Mouse (Mus musculus): ENCODE measurements around the gene Hyal2. TPM values are rescaled to one million over a fixed set of nuclear protein-coding genes. Genes with fewer than 3 reads are reported as not detected.

The Hyal2 gene
- polyA plus RNA-seq, 1 experiment = 103 TPM

GRCm38 (mm10) chr9:107541005-107541404 is 26.7 kb upstream of the Hyal2 start:
- DNase-seq = no peak
- Histone ChIP-seq H3K36me3 (ENCODE audit: control insufficient read depth, insufficient read depth, low read length) (0 out of 2 replicates have a peak, but pooled peaks cover 2% of the 10 kb centered on the region), H3K4me1 (ENCODE audit: control insufficient read depth, insufficient read depth, low read length) (peaks cover 12% of the 10 kb centered on the region; the same call in 1 of the 2 replicates), H3K27ac (ENCODE audit: insufficient read depth, low read depth, low read length) (no peak overlapping the region), H3K4me3 (ENCODE audit: insufficient read depth, low read depth, low read length) (peak overlapping the region; percentile 71; the same call in 1 of the 2 replicates), H3K27me3 (replicated peaks; ENCODE audit: control insufficient read depth, insufficient read depth, low read length) (no peaks in the 10 kb centered on the region)
- TF ChIP-seq POLR2A (IDR thresholded peaks at IDR 0.05; ENCODE audit: low read depth, low read length) = no peak
- TF ChIP-seq CTCF (conservative IDR thresholded peaks at IDR 0.05; ENCODE audit: insufficient read depth, insufficient read length, low read depth, low read length) = no peak
- WGBS = 20% methylated on average over 10 of the region's 10 CpGs

- H3K27ac ChIP-seq (ENCODE audit: insufficient read depth, low read depth, low read length) = peak within 1 kb of the TSS; percentile 85
- H3K36me3 ChIP-seq (ENCODE audit: control insufficient read depth, insufficient read depth, low read length) = 0 out of 2 replicates have a peak, but pooled peaks cover 2% of the 10 kb centered on the region
- no peak for TF ChIP-seq CTCF (conservative IDR thresholded peaks at IDR 0.05; ENCODE audit: insufficient read depth, insufficient read length, low read depth, low read length)
- TF ChIP-seq POLR2A (IDR thresholded peaks at IDR 0.05; ENCODE audit: low read depth, low read length) = no peak
- WGBS = under 1% methylated on average over 46 of the region's 46 CpGs
- peaks cover 5% of the 10 kb centered on the region; the same call in 1 of the 2 replicates for H3K4me1 ChIP-seq (ENCODE audit: control insufficient read depth, insufficient read depth, low read length)
- peak within 1 kb of the TSS; percentile 71 for H3K4me3 ChIP-seq (ENCODE audit: insufficient read depth, low read depth, low read length)
- peak; percentile 97 for DNase-seq
- H3K27me3 ChIP-seq (replicated peaks; ENCODE audit: control insufficient read depth, insufficient read depth, low read length) = no peaks in the 10 kb centered on the region
Measured at GRCm38 (mm10) chr9:107541474-107542351, 26.0 kb upstream of the Hyal2 start, which contains the start of the genes Cyb561d2 and Nprl2. Gene Cyb561d2, minus strand, starts transcription at chr9:107542193. Gene Nprl2, plus strand, starts transcription at chr9:107542226.

GRCm38 (mm10) chr9:107542352-107542686 is 25.4 kb upstream of the Hyal2 start:
- DNase-seq = no peak
- Histone ChIP-seq H3K4me3 (ENCODE audit: insufficient read depth, low read depth, low read length) (peak overlapping the region; percentile 71), H3K36me3 (ENCODE audit: control insufficient read depth, insufficient read depth, low read length) (0 out of 2 replicates have a peak, but pooled peaks cover 2% of the 10 kb centered on the region), H3K27ac (ENCODE audit: insufficient read depth, low read depth, low read length) (peak overlapping the region; percentile 61), H3K27me3 (replicated peaks; ENCODE audit: control insufficient read depth, insufficient read depth, low read length) (no peaks in the 10 kb centered on the region), H3K4me1 (ENCODE audit: control insufficient read depth, insufficient read depth, low read length) (peaks cover 7% of the 10 kb centered on the region; the same call in 1 of the 2 replicates)
- TF ChIP-seq CTCF (conservative IDR thresholded peaks at IDR 0.05; ENCODE audit: insufficient read depth, insufficient read length, low read depth, low read length) (no peak), POLR2A (IDR thresholded peaks at IDR 0.05; ENCODE audit: low read depth, low read length) (no peak)
- 0% methylated on average over 11 of the region's 11 CpGs for WGBS

GRCm38 (mm10) chr9:107542721-107543120 is 25.0 kb upstream of the Hyal2 start:
- H3K27ac ChIP-seq (ENCODE audit: insufficient read depth, low read depth, low read length) = no peak overlapping the region
- WGBS = 23% methylated on average over 8 of the region's 8 CpGs
- peaks cover 10% of the 10 kb centered on the region; the same call in 1 of the 2 replicates for H3K4me1 ChIP-seq (ENCODE audit: control insufficient read depth, insufficient read depth, low read length)
- DNase-seq = no peak
- 0 out of 2 replicates have a peak, but pooled peaks cover 2% of the 10 kb centered on the region for H3K36me3 ChIP-seq (ENCODE audit: control insufficient read depth, insufficient read depth, low read length)
- H3K27me3 ChIP-seq (replicated peaks; ENCODE audit: control insufficient read depth, insufficient read depth, low read length) = no peaks in the 10 kb centered on the region
- peak overlapping the region; percentile 71 for H3K4me3 ChIP-seq (ENCODE audit: insufficient read depth, low read depth, low read length)
- TF ChIP-seq POLR2A (IDR thresholded peaks at IDR 0.05; ENCODE audit: low read depth, low read length) = no peak
- TF ChIP-seq CTCF (conservative IDR thresholded peaks at IDR 0.05; ENCODE audit: insufficient read depth, insufficient read length, low read depth, low read length) = no peak

- WGBS = 87% methylated on average over 11 of the region's 11 CpGs
- Histone ChIP-seq H3K27ac (ENCODE audit: insufficient read depth, low read depth, low read length) (no peak overlapping the region), H3K4me1 (ENCODE audit: control insufficient read depth, insufficient read depth, low read length) (peaks cover 15% of the 10 kb centered on the region; the same call in 1 of the 2 replicates), H3K36me3 (ENCODE audit: control insufficient read depth, insufficient read depth, low read length) (no peaks in the 10 kb centered on the region), H3K4me3 (ENCODE audit: insufficient read depth, low read depth, low read length) (no peak overlapping the region), H3K27me3 (replicated peaks; ENCODE audit: control insufficient read depth, insufficient read depth, low read length) (no peaks in the 10 kb centered on the region)
- no peak for DNase-seq
- TF ChIP-seq POLR2A (IDR thresholded peaks at IDR 0.05; ENCODE audit: low read depth, low read length) = no peak
- no peak for TF ChIP-seq CTCF (conservative IDR thresholded peaks at IDR 0.05; ENCODE audit: insufficient read depth, insufficient read length, low read depth, low read length)
Measured at GRCm38 (mm10) chr9:107543299-107543698, 24.4 kb upstream of the Hyal2 start.

- no peaks in the 10 kb centered on the region for H3K36me3 ChIP-seq (ENCODE audit: control insufficient read depth, insufficient read depth, low read length)
- no peak for TF ChIP-seq CTCF (conservative IDR thresholded peaks at IDR 0.05; ENCODE audit: insufficient read depth, insufficient read length, low read depth, low read length)
- no peak for TF ChIP-seq POLR2A (IDR thresholded peaks at IDR 0.05; ENCODE audit: low read depth, low read length)
- H3K4me1 ChIP-seq (ENCODE audit: control insufficient read depth, insufficient read depth, low read length) = peaks cover 16% of the 10 kb centered on the region; the same call in 1 of the 2 replicates
- H3K4me3 ChIP-seq (ENCODE audit: insufficient read depth, low read depth, low read length) = no peak overlapping the region
- H3K27ac ChIP-seq (ENCODE audit: insufficient read depth, low read depth, low read length) = no peak overlapping the region
- DNase-seq = no peak
- H3K27me3 ChIP-seq (replicated peaks; ENCODE audit: control insufficient read depth, insufficient read depth, low read length) = no peaks in the 10 kb centered on the region
- WGBS = 96% methylated on average over 17 of the region's 17 CpGs
Measured at GRCm38 (mm10) chr9:107544196-107544700, 23.5 kb upstream of the Hyal2 start.

- DNase-seq = no peak
- TF ChIP-seq POLR2A (IDR thresholded peaks at IDR 0.05; ENCODE audit: low read depth, low read length) (no peak), CTCF (conservative IDR thresholded peaks at IDR 0.05; ENCODE audit: insufficient read depth, insufficient read length, low read depth, low read length) (no peak)
- Histone ChIP-seq H3K27me3 (replicated peaks; ENCODE audit: control insufficient read depth, insufficient read depth, low read length) (no peaks in the 10 kb centered on the region), H3K27ac (ENCODE audit: insufficient read depth, low read depth, low read length) (no peak overlapping the region), H3K36me3 (ENCODE audit: control insufficient read depth, insufficient read depth, low read length) (no peaks in the 10 kb centered on the region), H3K4me1 (ENCODE audit: control insufficient read depth, insufficient read depth, low read length) (peaks cover 16% of the 10 kb centered on the region; the same call in 1 of the 2 replicates), H3K4me3 (ENCODE audit: insufficient read depth, low read depth, low read length) (no peak overlapping the region)
- 87% methylated on average over 12 of the region's 12 CpGs for WGBS
Measured at GRCm38 (mm10) chr9:107544729-107545128, 23.0 kb upstream of the Hyal2 start.
